Mouse (Mus musculus) stomach, embryonic 15.5 days (tissue): ENCODE data around the gene Rhbdd1. TPM values are rescaled to one million over a fixed set of nuclear protein-coding genes. Genes with fewer than 3 reads are reported as not detected.

Experiments used
- ATAC-seq: fragments of 200-750 bp; cut with Nextera tagmentation; 2 replicates; pipeline ENCODE4 v1.8.0; 2017; ENCODE audit warnings: low read depth, moderate number of reproducible peaks, moderate TSS enrichment; ENCODE audit not compliant: insufficient read depth, low FRiP score
- H3K27ac ChIP-seq: fragments of 300-500 bp; sonication (generic); 2 replicates; pipeline ENCODE4 v1.5.1; 2015; ENCODE audit warnings: mild to moderate bottlenecking, inconsistent platforms
- H3K27me3 ChIP-seq: fragments of 300-500 bp; sonication (generic); replicated peaks from 2 replicates; pipeline ENCODE4 v1.6.1; 2015; ENCODE audit warnings: inconsistent platforms
- H3K36me3 ChIP-seq: fragments of 300-500 bp; sonication (generic); 2 replicates; pipeline ENCODE4 v1.6.1; 2015; ENCODE audit warnings: inconsistent platforms
- H3K4me1 ChIP-seq: fragments of 300-500 bp; sonication (generic); 2 replicates; pipeline ENCODE4 v1.6.1; 2015; ENCODE audit warnings: inconsistent platforms
- H3K4me2 ChIP-seq: fragments of 300-500 bp; sonication (generic); 2 replicates; pipeline ENCODE4 v1.6.1; 2015; ENCODE audit warnings: mild to moderate bottlenecking, inconsistent platforms
- H3K4me3 ChIP-seq: fragments of 300-500 bp; sonication (generic); replicated peaks from 2 replicates; pipeline ENCODE4 v1.5.1; 2015; ENCODE audit warnings: inconsistent platforms
- H3K9ac ChIP-seq: fragments of 300-500 bp; sonication (generic); 2 replicates; pipeline ENCODE4 v1.6.1; 2015; ENCODE audit warnings: inconsistent platforms
- H3K9me3 ChIP-seq: fragments of 300-500 bp; sonication (generic); 2 replicates; pipeline ENCODE4 v1.6.1; 2016; ENCODE audit warnings: inconsistent platforms
- WGBS: fragments of 180-500 bp; shearing (Covaris S2); methylation state at CpG from one replicate; pipeline ENCODE4 v1.1.7; 2015; 5-methylcytosine and 5-hydroxymethylcytosine counted together
- polyA plus RNA-seq: library from polyadenylated mRNA; unstranded; fragments of >200 nt; fragmentation: Nextera tagmentation; extraction: Ambion mirVana; gene quantifications from 2 replicates; pipeline ENCODE4 v1.2.1, GENCODE M21; 2015

The Rhbdd1 gene
- polyA plus RNA-seq, 1 experiment from 2014 or later = 10.7 TPM

DNA sequence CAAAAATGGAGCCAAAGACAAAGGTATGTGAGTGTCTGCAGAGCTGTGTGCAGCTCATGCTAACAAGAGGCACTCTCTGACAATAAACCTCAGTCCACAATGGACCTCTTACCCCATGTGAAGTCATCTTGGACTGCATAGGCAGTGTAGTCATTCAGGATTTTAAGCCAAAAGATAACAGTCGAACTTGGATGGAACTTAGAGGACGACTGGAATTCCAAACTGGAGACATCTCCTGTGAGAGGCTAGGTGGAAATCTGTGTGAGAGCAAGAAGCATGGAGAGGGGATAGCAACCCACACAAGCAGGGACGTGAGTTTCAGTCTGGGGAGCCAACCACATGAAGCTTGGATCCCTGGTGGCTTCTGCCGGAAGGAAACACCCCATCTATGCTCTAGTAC, 133.6 kb downstream of the Rhbdd1 start:
- no peaks in the 10 kb centered on the region for H3K27me3 ChIP-seq
- H3K4me1 ChIP-seq = no peaks in the 10 kb centered on the region
- ATAC-seq = no peak
- 77% methylated on average over 4 of the region's 4 CpGs for WGBS
- no peaks in the 10 kb centered on the region for H3K9me3 ChIP-seq
- no peak overlapping the region for H3K4me2 ChIP-seq
- H3K36me3 ChIP-seq = no peaks in the 10 kb centered on the region
- no peak overlapping the region for H3K27ac ChIP-seq
- no peak overlapping the region for H3K9ac ChIP-seq
- H3K4me3 ChIP-seq = no peak overlapping the region

DNA sequence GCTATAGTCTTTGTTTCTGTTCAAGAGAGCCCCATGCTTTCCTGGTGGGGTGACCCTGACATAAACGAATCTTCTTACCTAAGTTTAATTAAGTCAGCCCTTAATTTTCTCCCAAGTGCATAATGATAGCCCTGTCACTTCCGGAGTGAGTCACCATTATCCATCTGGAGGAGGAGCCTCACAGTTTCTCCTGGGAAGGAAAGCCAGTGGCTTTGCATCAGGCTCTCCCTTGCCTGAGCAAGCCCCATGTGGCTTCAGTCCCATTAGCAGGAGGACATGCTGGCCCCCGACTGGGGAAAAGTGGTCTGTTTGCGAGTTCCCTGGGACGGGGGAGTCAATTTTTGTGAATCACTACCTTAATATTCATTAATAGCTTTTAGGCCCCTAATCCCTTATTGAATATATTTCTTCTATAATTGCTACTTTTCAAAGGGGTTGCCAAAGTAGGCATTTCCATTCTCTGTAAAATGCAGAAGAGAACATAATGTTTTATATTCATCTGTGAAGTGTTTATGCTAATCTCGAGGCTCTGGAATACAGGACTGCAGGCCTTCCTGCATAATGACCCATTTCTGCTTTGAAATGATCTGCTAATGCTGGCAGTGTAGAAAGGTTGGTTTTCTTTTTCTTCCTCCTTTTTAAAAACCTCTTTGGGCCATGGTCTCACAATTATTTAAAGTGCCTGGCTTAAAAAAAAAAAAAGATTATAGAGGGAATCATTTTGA, 135.8 kb downstream of the Rhbdd1 start:
- no peaks in the 10 kb centered on the region for H3K4me1 ChIP-seq
- no peak overlapping the region for H3K4me3 ChIP-seq
- 40% methylated on average over 6 of the region's 6 CpGs for WGBS
- H3K9me3 ChIP-seq = no peaks in the 10 kb centered on the region
- no peaks in the 10 kb centered on the region for H3K36me3 ChIP-seq
- ATAC-seq = no peak
- H3K27ac ChIP-seq = no peak overlapping the region
- H3K4me2 ChIP-seq = no peak overlapping the region
- no peaks in the 10 kb centered on the region for H3K27me3 ChIP-seq
- no peak overlapping the region for H3K9ac ChIP-seq

DNA sequence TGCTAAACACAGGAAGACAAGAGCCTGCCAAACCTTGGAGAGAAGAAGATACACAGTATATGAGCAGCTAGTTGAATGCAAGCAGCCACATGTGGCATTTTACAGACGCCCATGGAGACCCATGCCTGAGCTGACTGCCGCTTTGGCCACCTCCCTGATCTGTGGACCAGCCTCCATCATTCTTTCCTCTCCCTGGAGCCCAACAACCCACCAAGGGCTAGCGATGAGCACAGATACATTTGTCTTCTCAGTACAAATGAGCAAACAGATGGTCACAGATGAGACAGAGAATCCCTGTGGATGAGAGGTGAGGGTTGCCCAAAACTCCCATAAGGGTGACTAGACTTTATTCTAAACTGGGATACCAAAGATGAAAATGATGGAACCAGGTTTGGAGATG, 137.8 kb downstream of the Rhbdd1 start:
- H3K36me3 ChIP-seq = no peaks in the 10 kb centered on the region

DNA sequence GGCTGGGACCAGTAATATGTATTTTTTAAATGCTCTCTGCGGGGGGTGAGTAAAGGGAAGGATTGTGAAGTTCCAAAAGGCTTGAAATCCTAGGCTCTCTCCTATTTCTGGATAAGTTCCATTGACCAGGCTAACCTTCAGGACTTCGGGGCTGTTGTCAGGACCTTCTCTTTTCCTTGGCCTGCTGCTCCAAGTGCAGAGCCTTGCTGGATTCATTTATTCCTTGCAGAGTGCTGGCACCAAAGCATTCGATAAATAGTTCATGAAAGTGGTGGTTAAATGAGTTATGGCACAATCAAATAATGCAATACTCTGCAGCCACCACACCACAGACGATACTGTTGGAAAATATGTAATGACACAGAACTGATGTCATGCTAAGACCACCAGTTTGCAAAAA, 143.1 kb downstream of the Rhbdd1 start:
- 73% methylated on average over 4 of the region's 4 CpGs for WGBS
- no peak overlapping the region for H3K27ac ChIP-seq
- H3K9ac ChIP-seq = no peak overlapping the region
- no peaks in the 10 kb centered on the region for H3K36me3 ChIP-seq
- H3K4me3 ChIP-seq = no peak overlapping the region
- no peaks in the 10 kb centered on the region for H3K9me3 ChIP-seq
- no peak overlapping the region for H3K4me2 ChIP-seq
- no peaks in the 10 kb centered on the region for H3K4me1 ChIP-seq
- ATAC-seq = no peak
- no peaks in the 10 kb centered on the region for H3K27me3 ChIP-seq

More for the DNA sequence above, 137.8 kb downstream of the Rhbdd1 start:
- Histone ChIP-seq H3K4me3 (no peak overlapping the region), H3K4me1 (no peaks in the 10 kb centered on the region), H3K27ac (no peak overlapping the region), H3K4me2 (no peak overlapping the region), H3K9me3 (no peaks in the 10 kb centered on the region), H3K27me3 (no peaks in the 10 kb centered on the region), H3K9ac (no peak overlapping the region)
- WGBS = 85% methylated on average over 3 of the region's 3 CpGs
- ATAC-seq = no peak

DNA sequence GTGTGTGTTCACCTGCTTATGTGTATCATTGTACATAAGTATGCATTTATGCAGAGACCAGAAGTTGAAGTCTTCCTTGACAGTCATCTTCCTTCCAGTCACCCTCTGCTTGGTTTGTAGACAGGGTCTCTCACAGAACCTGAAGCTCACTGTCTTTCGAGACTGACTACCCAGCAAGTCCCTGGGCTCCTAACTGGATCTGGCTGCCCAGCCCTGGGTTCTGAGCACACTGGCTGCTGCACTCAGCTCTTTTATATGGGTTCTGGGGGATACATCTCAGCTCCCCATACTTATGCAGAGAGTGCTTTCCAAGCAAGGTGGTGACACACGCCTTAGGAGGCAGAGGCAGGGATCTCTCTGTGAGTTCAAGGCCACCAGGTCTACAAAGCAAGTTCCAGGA, 143.7 kb downstream of the Rhbdd1 start:
- Histone ChIP-seq H3K9ac (no peak overlapping the region), H3K4me3 (no peak overlapping the region), H3K27me3 (no peaks in the 10 kb centered on the region), H3K36me3 (no peaks in the 10 kb centered on the region), H3K9me3 (no peaks in the 10 kb centered on the region), H3K4me1 (no peaks in the 10 kb centered on the region), H3K4me2 (no peak overlapping the region), H3K27ac (no peak overlapping the region)
- no peak for ATAC-seq
- 91% methylated on average over 2 of the region's 2 CpGs for WGBS

DNA sequence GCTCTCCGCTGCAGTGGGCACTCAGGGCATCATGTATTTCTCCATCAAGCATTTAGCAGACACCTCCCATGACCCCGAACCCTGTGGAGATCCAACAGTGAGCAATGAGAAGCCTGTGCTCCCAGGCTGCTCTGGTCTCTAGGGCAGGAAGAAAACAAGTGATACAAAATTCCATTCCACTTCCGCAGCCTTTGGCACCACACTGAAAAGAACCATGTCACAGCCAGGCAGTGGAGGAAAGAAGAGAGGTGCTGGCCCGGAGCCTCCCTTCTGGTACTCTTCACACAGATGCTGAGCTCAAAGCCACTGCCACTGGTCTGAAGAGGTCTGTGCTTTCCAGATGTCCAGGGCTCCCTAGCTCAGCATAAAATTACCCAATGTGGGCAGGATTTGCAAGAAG, 144.8 kb downstream of the Rhbdd1 start:
- Histone ChIP-seq H3K9me3 (no peaks in the 10 kb centered on the region), H3K9ac (no peak overlapping the region), H3K4me2 (no peak overlapping the region), H3K4me1 (no peaks in the 10 kb centered on the region), H3K4me3 (no peak overlapping the region), H3K36me3 (no peaks in the 10 kb centered on the region), H3K27me3 (no peaks in the 10 kb centered on the region), H3K27ac (no peak overlapping the region)
- ATAC-seq = no peak
- 80% methylated on average over 4 of the region's 4 CpGs for WGBS

DNA sequence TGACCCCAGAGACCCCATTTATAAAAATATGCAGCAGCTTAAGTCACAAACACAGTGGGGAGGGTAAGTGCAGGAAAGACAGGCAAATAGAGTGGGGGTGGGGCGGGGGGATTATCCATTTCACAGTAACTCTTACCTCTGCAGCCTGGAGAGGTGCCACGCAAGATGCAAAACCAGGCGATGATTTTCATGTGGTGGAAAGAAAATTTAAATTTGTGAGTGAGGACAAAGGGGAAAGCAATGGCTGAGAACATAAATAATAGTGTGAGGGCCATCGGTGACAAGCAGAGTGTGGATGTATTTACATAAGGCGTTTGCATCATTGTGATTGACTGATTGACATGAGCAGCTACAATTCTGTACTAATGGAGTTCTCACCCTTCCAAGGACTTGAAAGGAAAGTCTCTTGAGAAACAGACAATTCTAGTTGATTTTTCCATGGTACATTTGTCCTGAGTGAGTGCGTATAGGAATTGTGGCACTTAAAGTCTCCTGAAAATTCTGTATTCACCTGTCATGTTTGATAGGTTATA, 149.1 kb downstream of the Rhbdd1 start:
- Histone ChIP-seq H3K9ac (no peak overlapping the region), H3K27ac (no peak overlapping the region), H3K36me3 (no peaks in the 10 kb centered on the region), H3K4me1 (no peaks in the 10 kb centered on the region), H3K9me3 (no peaks in the 10 kb centered on the region), H3K4me2 (no peak overlapping the region), H3K27me3 (no peaks in the 10 kb centered on the region), H3K4me3 (no peak overlapping the region)
- 40% methylated on average over 6 of the region's 6 CpGs for WGBS
- no peak for ATAC-seq

DNA sequence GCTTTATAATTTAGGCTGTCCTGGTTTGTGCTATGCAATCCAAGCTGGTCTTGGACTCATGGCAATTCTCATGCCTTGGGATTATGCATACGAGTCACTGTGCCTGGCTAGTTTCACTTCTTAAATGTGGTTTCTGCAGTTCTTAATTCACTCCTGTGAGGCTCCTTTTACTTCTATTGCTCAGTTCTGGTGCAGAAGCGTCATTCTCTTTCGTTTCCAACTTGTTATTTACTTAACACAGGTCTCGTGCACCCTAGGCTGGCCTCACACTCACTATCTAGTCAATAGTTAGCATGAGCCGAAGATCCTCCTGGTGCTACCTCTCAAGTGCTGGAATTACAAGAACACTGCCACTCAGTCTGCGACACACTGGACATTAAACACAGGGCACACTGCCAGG, 152.6 kb downstream of the Rhbdd1 start:
- 70% methylated on average over 6 of the region's 6 CpGs for WGBS
- ATAC-seq = no peak
- Histone ChIP-seq H3K4me1 (no peaks in the 10 kb centered on the region), H3K9ac (no peak overlapping the region), H3K4me2 (no peak overlapping the region), H3K4me3 (no peak overlapping the region), H3K27me3 (no peaks in the 10 kb centered on the region), H3K36me3 (no peaks in the 10 kb centered on the region), H3K9me3 (no peaks in the 10 kb centered on the region), H3K27ac (no peak overlapping the region)

DNA sequence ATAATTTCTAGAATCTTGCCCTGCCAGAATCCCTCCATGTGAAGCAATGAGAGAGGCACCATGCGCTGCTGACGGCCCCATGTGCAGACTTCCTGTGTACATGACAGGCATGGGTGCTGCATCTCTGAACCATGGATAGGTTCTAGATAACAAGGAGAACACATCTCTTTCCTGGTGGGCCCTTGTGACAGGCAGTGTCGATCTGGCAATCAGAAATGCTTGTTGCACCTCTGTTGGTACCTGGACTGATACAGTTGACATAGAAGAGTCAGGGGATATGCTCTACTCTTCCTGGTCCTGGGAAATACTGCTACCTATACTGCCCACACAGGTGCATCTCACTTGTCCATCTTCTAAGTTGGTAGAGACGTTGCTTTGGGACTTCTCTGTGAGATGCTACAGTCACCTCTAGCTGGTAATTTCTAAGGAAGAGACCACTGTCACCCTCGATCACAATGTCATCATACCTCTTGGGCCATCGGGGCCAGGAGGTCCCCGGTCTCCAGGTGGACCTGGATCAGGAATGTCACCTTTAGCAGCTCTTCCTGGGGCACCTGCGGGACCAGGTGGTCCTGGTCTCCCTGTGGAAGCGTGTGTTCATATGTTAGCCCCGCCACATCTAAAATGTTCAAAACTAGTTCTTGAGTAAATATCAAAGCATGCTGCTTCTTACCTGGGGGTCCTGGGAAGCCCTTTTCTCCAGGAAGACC, 154.4 kb downstream of the Rhbdd1 start:
- Histone ChIP-seq H3K4me3 (no peak overlapping the region), H3K4me1 (no peaks in the 10 kb centered on the region), H3K4me2 (no peak overlapping the region), H3K27ac (no peak overlapping the region), H3K36me3 (no peaks in the 10 kb centered on the region), H3K27me3 (no peaks in the 10 kb centered on the region), H3K9me3 (no peaks in the 10 kb centered on the region), H3K9ac (no peak overlapping the region)
- 88% methylated on average over 10 of the region's 10 CpGs for WGBS
- ATAC-seq = no peak

DNA sequence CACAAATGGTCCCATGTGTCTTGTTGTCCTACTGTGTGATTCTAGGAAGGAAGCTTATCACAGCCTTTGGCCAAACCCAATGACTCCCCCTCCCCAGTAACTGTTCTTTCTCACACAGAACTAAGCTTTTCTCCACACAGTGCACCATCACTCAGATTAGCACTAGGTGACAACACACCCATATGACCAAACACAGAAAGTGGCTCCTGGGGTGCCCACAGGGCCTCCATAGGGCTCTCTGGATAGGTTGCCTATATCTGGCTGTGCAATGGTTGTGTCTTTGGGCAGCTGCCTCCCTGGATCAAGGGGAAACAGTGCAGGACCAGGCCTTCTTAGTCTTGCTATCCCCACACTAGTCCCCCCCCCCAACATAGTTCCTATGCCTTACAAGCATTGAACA, 157.2 kb downstream of the Rhbdd1 start:
- Histone ChIP-seq H3K9ac (no peak overlapping the region), H3K4me3 (no peak overlapping the region), H3K9me3 (no peaks in the 10 kb centered on the region), H3K27me3 (no peaks in the 10 kb centered on the region), H3K4me1 (no peaks in the 10 kb centered on the region), H3K27ac (no peak overlapping the region), H3K36me3 (no peaks in the 10 kb centered on the region), H3K4me2 (no peak overlapping the region)
- no peak for ATAC-seq

DNA sequence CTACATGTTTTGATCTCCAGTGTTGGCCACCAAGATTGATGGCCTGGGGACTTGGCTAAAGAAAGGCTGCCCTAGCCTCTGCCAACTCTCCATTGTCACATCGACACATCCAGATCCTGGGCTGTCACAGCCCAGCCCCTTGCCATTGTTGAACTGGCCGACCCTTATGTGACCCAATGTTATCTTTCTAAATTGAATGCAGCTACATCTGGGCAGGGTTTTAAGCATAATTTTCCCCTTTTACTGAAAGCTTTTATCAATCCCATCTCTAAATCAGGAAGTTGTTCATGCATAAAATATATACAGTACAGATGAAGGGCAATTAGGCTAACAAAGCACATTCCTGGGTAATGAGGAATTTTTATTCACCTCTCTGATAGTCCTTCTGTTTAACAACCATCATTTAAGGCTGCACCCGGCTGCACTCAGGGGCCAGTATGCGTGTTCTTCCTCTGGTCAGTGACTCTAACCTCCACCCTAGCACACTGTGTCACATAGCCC, 158.3 kb downstream of the Rhbdd1 start:
- Histone ChIP-seq H3K36me3 (no peaks in the 10 kb centered on the region), H3K27ac (no peak overlapping the region), H3K4me2 (no peak overlapping the region), H3K9me3 (no peaks in the 10 kb centered on the region), H3K9ac (no peak overlapping the region), H3K27me3 (no peaks in the 10 kb centered on the region), H3K4me1 (no peaks in the 10 kb centered on the region), H3K4me3 (no peak overlapping the region)
- 35% methylated on average over 4 of the region's 4 CpGs for WGBS
- no peak for ATAC-seq

DNA sequence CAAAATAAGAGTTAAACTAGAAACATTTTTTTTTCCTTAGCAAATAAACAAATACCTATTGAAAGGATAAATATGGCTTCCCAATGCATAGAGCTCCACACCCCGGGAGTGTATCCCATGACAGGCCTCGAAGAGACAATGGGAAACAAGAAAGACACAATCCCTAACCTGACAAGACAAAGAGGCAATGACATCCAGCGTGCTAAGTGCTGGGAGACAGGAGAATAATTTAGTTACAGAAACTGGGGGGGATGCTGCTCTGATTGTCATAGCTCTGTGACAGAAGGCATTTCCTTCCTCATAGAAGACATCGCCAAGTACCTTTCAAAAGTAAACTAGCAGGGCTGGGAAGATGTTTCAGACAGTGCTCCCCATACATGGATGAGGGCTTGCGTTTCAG, 159.0 kb downstream of the Rhbdd1 start:
- no peaks in the 10 kb centered on the region for H3K36me3 ChIP-seq
- no peak for ATAC-seq
- no peak overlapping the region for H3K4me3 ChIP-seq
- 70% methylated on average over 5 of the region's 5 CpGs for WGBS
- no peaks in the 10 kb centered on the region for H3K27me3 ChIP-seq
- H3K4me2 ChIP-seq = no peak overlapping the region
- no peak overlapping the region for H3K9ac ChIP-seq
- no peak overlapping the region for H3K27ac ChIP-seq
- H3K4me1 ChIP-seq = no peaks in the 10 kb centered on the region
- no peaks in the 10 kb centered on the region for H3K9me3 ChIP-seq
